Mouse (Mus musculus): Measurements from ENCODE around the gene Meox1. TPM values are rescaled to one million over a fixed set of nuclear protein-coding genes. Genes with fewer than 3 reads are reported as not detected.

Gene Meox1
- total and polyA plus RNA-seq, 2 experiments from 2014 or later: 10.9 to 15.0 TPM

GRCm38 (mm10) chr11:101874978-101875377, 19.2 kb downstream of the Meox1 start:
- no peak for TF ChIP-seq EP300 (IDR thresholded peaks at IDR 0.05; ENCODE audit: low read depth)
- TF ChIP-seq CTCF (IDR thresholded peaks at IDR 0.05; ENCODE audit: low read depth): no peak
- no peak for DNase-seq (ENCODE audit: low spot score)
- H3K27ac ChIP-seq (ENCODE audit: low read depth): no peak overlapping the region
- WGBS: 78% methylated on average over 5 of the region's 5 CpGs
- no peaks in the 10 kb centered on the region for H3K27me3 ChIP-seq (ENCODE audit: control insufficient read depth, insufficient read depth, low read length)
- H3K4me2 ChIP-seq (ENCODE audit: low read depth, low read length): no peak overlapping the region
- H3K9ac ChIP-seq (replicated peaks; ENCODE audit: low read depth, low read length): no peak overlapping the region
- H3K9me3 ChIP-seq (replicated peaks; ENCODE audit: control insufficient read depth, low read length): no peaks in the 10 kb centered on the region
- no peak overlapping the region for H3K4me3 ChIP-seq (ENCODE audit: low read depth, low read length)
- H3K4me1 ChIP-seq (ENCODE audit: control insufficient read depth, insufficient read depth): peaks cover 16% of the 10 kb centered on the region
- ATAC-seq (ENCODE audit: insufficient read depth, low read depth): no peak
- H3K36me3 ChIP-seq (replicated peaks; ENCODE audit: control insufficient read depth, insufficient read depth, low read length): no peaks in the 10 kb centered on the region

GRCm38 (mm10) chr11:101873909-101874308, 20.3 kb downstream of the Meox1 start:
- Histone ChIP-seq H3K27me3 (ENCODE audit: control insufficient read depth, insufficient read depth, low read length) (no peaks in the 10 kb centered on the region), H3K4me1 (ENCODE audit: control insufficient read depth, insufficient read depth) (peaks cover 13% of the 10 kb centered on the region), H3K9me3 (replicated peaks; ENCODE audit: control insufficient read depth, low read length) (no peaks in the 10 kb centered on the region), H3K36me3 (replicated peaks; ENCODE audit: control insufficient read depth, insufficient read depth, low read length) (no peaks in the 10 kb centered on the region), H3K9ac (replicated peaks; ENCODE audit: low read depth, low read length) (no peak overlapping the region), H3K27ac (ENCODE audit: low read depth) (no peak overlapping the region), H3K4me2 (ENCODE audit: low read depth, low read length) (no peak overlapping the region), H3K4me3 (ENCODE audit: low read depth, low read length) (no peak overlapping the region)
- WGBS: 21% methylated on average over 8 of the region's 8 CpGs
- TF ChIP-seq EP300 (IDR thresholded peaks at IDR 0.05; ENCODE audit: low read depth) (no peak), CTCF (IDR thresholded peaks at IDR 0.05; ENCODE audit: low read depth) (no peak)
- peak; percentile 48; the same call in 1 of the 2 replicates for ATAC-seq (ENCODE audit: insufficient read depth, low read depth)
- no peak for DNase-seq (ENCODE audit: low spot score)

- Histone ChIP-seq H3K9me3 (replicated peaks; ENCODE audit: control insufficient read depth, low read length) (no peaks in the 10 kb centered on the region), H3K4me3 (ENCODE audit: low read depth, low read length) (no peak overlapping the region), H3K9ac (replicated peaks; ENCODE audit: low read depth, low read length) (no peak overlapping the region), H3K27ac (ENCODE audit: low read depth) (no peak overlapping the region), H3K4me2 (ENCODE audit: low read depth, low read length) (no peak overlapping the region), H3K27me3 (ENCODE audit: control insufficient read depth, insufficient read depth, low read length) (no peaks in the 10 kb centered on the region), H3K36me3 (replicated peaks; ENCODE audit: control insufficient read depth, insufficient read depth, low read length) (no peaks in the 10 kb centered on the region), H3K4me1 (ENCODE audit: control insufficient read depth, insufficient read depth) (peaks cover 13% of the 10 kb centered on the region)
- 83% methylated on average over 6 of the region's 6 CpGs for WGBS
- TF ChIP-seq CTCF (IDR thresholded peaks at IDR 0.05; ENCODE audit: low read depth) (no peak), EP300 (IDR thresholded peaks at IDR 0.05; ENCODE audit: low read depth) (no peak)
- DNase-seq (ENCODE audit: low spot score) (no peak), ATAC-seq (ENCODE audit: insufficient read depth, low read depth) (no peak)
Measured at GRCm38 (mm10) chr11:101871435-101871834, 22.7 kb downstream of the Meox1 start.

GRCm38 (mm10) chr11:101870067-101870765, 24.0 kb downstream of the Meox1 start:
- H3K4me1 ChIP-seq (ENCODE audit: control insufficient read depth, insufficient read depth): peaks cover 13% of the 10 kb centered on the region
- no peak overlapping the region for H3K9ac ChIP-seq (replicated peaks; ENCODE audit: low read depth, low read length)
- H3K36me3 ChIP-seq (replicated peaks; ENCODE audit: control insufficient read depth, insufficient read depth, low read length): no peaks in the 10 kb centered on the region
- no peaks in the 10 kb centered on the region for H3K27me3 ChIP-seq (ENCODE audit: control insufficient read depth, insufficient read depth, low read length)
- no peak overlapping the region for H3K4me2 ChIP-seq (ENCODE audit: low read depth, low read length)
- TF ChIP-seq CTCF (IDR thresholded peaks at IDR 0.05; ENCODE audit: low read depth): no peak
- TF ChIP-seq EP300 (IDR thresholded peaks at IDR 0.05; ENCODE audit: low read depth): no peak
- H3K9me3 ChIP-seq (replicated peaks; ENCODE audit: control insufficient read depth, low read length): no peaks in the 10 kb centered on the region
- ATAC-seq (ENCODE audit: insufficient read depth, low read depth) (no peak), DNase-seq (ENCODE audit: low spot score) (no peak)
- WGBS: 47% methylated on average over 18 of the region's 18 CpGs
- no peak overlapping the region for H3K4me3 ChIP-seq (ENCODE audit: low read depth, low read length)
- no peak overlapping the region for H3K27ac ChIP-seq (ENCODE audit: low read depth)

GRCm38 (mm10) chr11:101867513-101868052, 26.6 kb downstream of the Meox1 start:
- no peaks in the 10 kb centered on the region for H3K36me3 ChIP-seq (replicated peaks; ENCODE audit: control insufficient read depth, insufficient read depth, low read length)
- H3K4me3 ChIP-seq (ENCODE audit: low read depth, low read length): no peak overlapping the region
- no peak overlapping the region for H3K4me2 ChIP-seq (ENCODE audit: low read depth, low read length)
- DNase-seq (ENCODE audit: low spot score) (peak; percentile 57), ATAC-seq (ENCODE audit: insufficient read depth, low read depth) (peak; percentile 65)
- H3K27ac ChIP-seq (ENCODE audit: low read depth): peak overlapping the region; percentile 63
- TF ChIP-seq EP300 (IDR thresholded peaks at IDR 0.05; ENCODE audit: low read depth): no peak
- no peak for TF ChIP-seq CTCF (IDR thresholded peaks at IDR 0.05; ENCODE audit: low read depth)
- no peak overlapping the region for H3K9ac ChIP-seq (replicated peaks; ENCODE audit: low read depth, low read length)
- H3K4me1 ChIP-seq (ENCODE audit: control insufficient read depth, insufficient read depth): peaks cover 7% of the 10 kb centered on the region; the same call in 1 of the 2 replicates
- WGBS: 27% methylated on average over 12 of the region's 12 CpGs
- H3K9me3 ChIP-seq (replicated peaks; ENCODE audit: control insufficient read depth, low read length): no peaks in the 10 kb centered on the region
- no peaks in the 10 kb centered on the region for H3K27me3 ChIP-seq (ENCODE audit: control insufficient read depth, insufficient read depth, low read length)
